Comparison of ENCODE assay signal across 8 mouse cellular contexts in genomic region chr6:29234272-29234671, GRCm38 (mm10). TPM values are rescaled to one million over a fixed set of nuclear protein-coding genes. Genes with fewer than 3 reads are reported as not detected.
DNase-seq lines count a peak whose midpoint lies in the region; ATAC-seq and TF ChIP-seq lines count a peak whose summit lies in the region.

No protein-coding gene starts in this region.

- no peaks in the 10 kb centered on the region for H3K79me2 ChIP-seq in myocyte (ENCODE audit: control insufficient read depth, insufficient read depth)

- TF ChIP-seq CTCF in hindbrain, postnatal 0 days (IDR thresholded peaks at IDR 0.05; ENCODE audit: low read depth): peak; percentile 73

- H3K4me1 ChIP-seq in hindbrain, postnatal 0 days (ENCODE audit: insufficient read depth, low read length): no peaks in the 10 kb centered on the region
- no peaks in the 10 kb centered on the region for H3K4me1 ChIP-seq in hindbrain, embryonic 13.5 days (replicated peaks)

- no peak overlapping the region for H3K27ac ChIP-seq in hindbrain, postnatal 0 days
- no peak overlapping the region for H3K27ac ChIP-seq in hindbrain, embryonic 13.5 days

- no peaks in the 10 kb centered on the region for H3K36me3 ChIP-seq in hindbrain, postnatal 0 days (ENCODE audit: insufficient read depth, low read length)
- no peaks in the 10 kb centered on the region for H3K36me3 ChIP-seq in hindbrain, embryonic 13.5 days
- no peaks in the 10 kb centered on the region for H3K36me3 ChIP-seq in myocyte (ENCODE audit: control insufficient read depth, insufficient read depth)

- peak; percentile 48; the same call in 1 of the 2 replicates for ATAC-seq in hindbrain, postnatal 0 days
- ATAC-seq in hindbrain, embryonic 13.5 days (ENCODE audit: low FRiP score): no peak
- ATAC-seq in common myeloid progenitor, adult 5-6 weeks (replicated peaks; ENCODE audit: low read depth, poor library complexity, severe bottlenecking): peak; percentile 50

- no peaks in the 10 kb centered on the region for H3K9me3 ChIP-seq in hindbrain, postnatal 0 days (ENCODE audit: low read length)
- H3K9me3 ChIP-seq in hindbrain, embryonic 13.5 days: no peaks in the 10 kb centered on the region

- H3K4me3 ChIP-seq in hindbrain, postnatal 0 days (ENCODE audit: low read length): no peak overlapping the region
- H3K4me3 ChIP-seq in hindbrain, embryonic 13.5 days: no peak overlapping the region
- no peak overlapping the region for H3K4me3 ChIP-seq in myocyte

- 44% methylated on average over 8 of the region's 8 CpGs for WGBS in hindbrain, postnatal 0 days
- WGBS in hindbrain, embryonic 13.5 days: 54% methylated on average over 8 of the region's 8 CpGs

- H3ac ChIP-seq in myocyte (ENCODE audit: control insufficient read depth, insufficient read length): no peak overlapping the region

- no peaks in the 10 kb centered on the region for H3K27me3 ChIP-seq in hindbrain, postnatal 0 days (ENCODE audit: insufficient read depth, low read length)
- H3K27me3 ChIP-seq in hindbrain, embryonic 13.5 days: 0 out of 2 replicates have a peak, but pooled peaks cover 3% of the 10 kb centered on the region
- peaks cover 20% of the 10 kb centered on the region for H3K27me3 ChIP-seq in myocyte (ENCODE audit: control insufficient read depth, insufficient read depth, insufficient read length)

- peak; percentile 48 for DNase-seq in hindbrain, postnatal 0 days (ENCODE audit: low spot score)
- peak; percentile 28 to 45 for DNase-seq in CD8-positive naive resting alpha-beta T cell, adult 2 months (ENCODE audit: low read depth in 2 of 2, low spot score in 2 of 2)
- DNase-seq in urinary bladder, postnatal 25 days (ENCODE audit: low spot score): no peak
- no peak for DNase-seq in ovary, adult 18-20 months (ENCODE audit: low spot score)
- DNase-seq in cerebellum, adult 11-12 months: no peak

- no peak for TF ChIP-seq POLR2A in myocyte (IDR thresholded peaks at IDR 0.05; ENCODE audit: insufficient read length, low read depth)

- H3K4me2 ChIP-seq in hindbrain, postnatal 0 days (ENCODE audit: low read depth, low read length): no peak overlapping the region
- no peak overlapping the region for H3K4me2 ChIP-seq in hindbrain, embryonic 13.5 days
- H3K4me2 ChIP-seq in myocyte (ENCODE audit: low read depth): no peak overlapping the region

- H3K9ac ChIP-seq in hindbrain, postnatal 0 days (replicated peaks; ENCODE audit: low read length): no peak overlapping the region
- no peak overlapping the region for H3K9ac ChIP-seq in hindbrain, embryonic 13.5 days

TF ChIP-seq in myocyte, 11 proteins besides CTCF, POLR2A, EP300 and RAD21:
- TF ChIP-seq USF1 (IDR thresholded peaks at IDR 0.05; ENCODE audit: low read depth) (peak; percentile 25), TCF3 (IDR thresholded peaks at IDR 0.05; ENCODE audit: insufficient read length, low read depth) (no peak)

RNA-seq across cellular contexts. Expression of gene Impdh1, which starts 18.1 kb away (rescaled TPM):
- total RNA-seq in hindbrain, postnatal 0 days (2014; rRNA removed): 37.8 and 46.3 TPM in 2 replicates
- polyA plus RNA-seq in hindbrain, postnatal 0 days (2015; fragmentation: Nextera tagmentation; extraction: Ambion mirVana): 63.4 and 64.4 TPM in 2 replicates
- 58.1 and 65.5 TPM in 2 replicates for polyA plus RNA-seq in hindbrain, embryonic 13.5 days (2015; fragmentation: Nextera tagmentation; extraction: Ambion mirVana)
- 22.7 and 54.2 TPM in 2 replicates for total RNA-seq in common myeloid progenitor, adult 5-6 weeks (2017)
- polyA plus RNA-seq in myocyte (2012; fragmentation: generic; extraction: Trizol): 78.6 TPM

RNA-seq across cellular contexts. Expression of gene Hilpda, which starts 38.0 kb away (rescaled TPM):
- total RNA-seq in hindbrain, postnatal 0 days (2014; rRNA removed): 26.5 and 35.8 TPM in 2 replicates
- 23.3 and 25.6 TPM in 2 replicates for polyA plus RNA-seq in hindbrain, postnatal 0 days (2015; fragmentation: Nextera tagmentation; extraction: Ambion mirVana)
- polyA plus RNA-seq in hindbrain, embryonic 13.5 days (2015; fragmentation: Nextera tagmentation; extraction: Ambion mirVana): 31.8 and 36.6 TPM in 2 replicates
- 13.0 and 15.4 TPM in 2 replicates for total RNA-seq in common myeloid progenitor, adult 5-6 weeks (2017)
- 15.5 TPM for polyA plus RNA-seq in myocyte (2012; fragmentation: generic; extraction: Trizol)

RNA-seq across cellular contexts. Expression of gene Fam71f2, which starts 45.1 kb away (rescaled TPM):
- total RNA-seq in hindbrain, postnatal 0 days (2014; rRNA removed): 0.79 and 2.1 TPM in 2 replicates
- polyA plus RNA-seq in hindbrain, postnatal 0 days (2015; fragmentation: Nextera tagmentation; extraction: Ambion mirVana): 0.29 and 0.39 TPM in 2 replicates
- 0.47 and 0.53 TPM in 2 replicates for polyA plus RNA-seq in hindbrain, embryonic 13.5 days (2015; fragmentation: Nextera tagmentation; extraction: Ambion mirVana)
- not detected in 2 replicates for total RNA-seq in common myeloid progenitor, adult 5-6 weeks (2017)
- polyA plus RNA-seq in myocyte (2012; fragmentation: generic; extraction: Trizol): 0.47 TPM

RNA-seq across cellular contexts. Expression of gene Prrt4, which starts 54.9 kb away (rescaled TPM):
- 37.8 and 44.9 TPM in 2 replicates for total RNA-seq in hindbrain, postnatal 0 days (2014; rRNA removed)
- 12.9 and 14.8 TPM in 2 replicates for polyA plus RNA-seq in hindbrain, postnatal 0 days (2015; fragmentation: Nextera tagmentation; extraction: Ambion mirVana)
- 4.7 and 4.8 TPM in 2 replicates for polyA plus RNA-seq in hindbrain, embryonic 13.5 days (2015; fragmentation: Nextera tagmentation; extraction: Ambion mirVana)
- not detected in 2 replicates for total RNA-seq in common myeloid progenitor, adult 5-6 weeks (2017)
- polyA plus RNA-seq in myocyte (2012; fragmentation: generic; extraction: Trizol): 0.37 TPM

Comparison
In these comparisons a context has a peak if more than half of its experiments do, and no peak if none do; other contexts are left out.
1. DNase-seq: peak in hindbrain, postnatal 0 days (single experiment) and CD8-positive naive resting alpha-beta T cell, adult 2 months (2 of 2); none in urinary bladder, postnatal 25 days (single experiment), ovary, adult 18-20 months (single experiment) and cerebellum, adult 11-12 months (single experiment).